Mouse (Mus musculus) frontal cortex, postnatal 25 days (tissue): ENCODE measurements around the gene 4933427I04Rik.

ENCODE experiments used
- DNase-seq, 2 experiments: peaks; one replicate each; pipeline ENCODE4 v3.0.0; 2022; ENCODE audit warnings: low spot score in 2 of 2

Gene 4933427I04Rik

GRCm38 (mm10) chr4:123859379-123859778 is at the start of gene 4933427I04Rik:
TSS of gene 4933427I04Rik (plus strand) at chr4:123859679.
- no peak for DNase-seq

- DNase-seq: no peak
These were observed 48.8 kb upstream of the 4933427I04Rik start for GRCm38 (mm10) chr4:123810475-123811295.

GRCm38 (mm10) chr4:123812525-123812924 is 47.0 kb upstream of the 4933427I04Rik start:
- no peak for DNase-seq

GRCm38 (mm10) chr4:123814030-123814501 is 45.4 kb upstream of the 4933427I04Rik start:
- no peak for DNase-seq

GRCm38 (mm10) chr4:123819093-123819610 is 40.3 kb upstream of the 4933427I04Rik start:
- no peak for DNase-seq

GRCm38 (mm10) chr4:123842126-123842525 is 17.4 kb upstream of the 4933427I04Rik start:
- no peak for DNase-seq

- DNase-seq: no peak
These were observed 2.6 kb upstream of the 4933427I04Rik start for GRCm38 (mm10) chr4:123856888-123857287.

GRCm38 (mm10) chr4:123858090-123858489 is 1.4 kb upstream of the 4933427I04Rik start:
- no peak for DNase-seq

GRCm38 (mm10) chr4:123859803-123860202 is 324 bp downstream of the 4933427I04Rik start:
- DNase-seq: no peak

- DNase-seq: no peak
These were observed 1.1 kb downstream of the 4933427I04Rik start for GRCm38 (mm10) chr4:123860621-123861020.

GRCm38 (mm10) chr4:123893726-123894125 is 34.2 kb downstream of the 4933427I04Rik start:
- no peak for DNase-seq

- no peak for DNase-seq
These were observed 34.8 kb downstream of the 4933427I04Rik start for GRCm38 (mm10) chr4:123894295-123894694.

GRCm38 (mm10) chr4:123898696-123899095 is 39.2 kb downstream of the 4933427I04Rik start:
- DNase-seq: peak in 1 of 2 experiments; percentile 23

GRCm38 (mm10) chr4:123903432-123903831 is 44.0 kb downstream of the 4933427I04Rik start:
- no peak for DNase-seq

- peak; percentile 96 to 99 for DNase-seq
These were observed 45.0 kb downstream of the 4933427I04Rik start, which contains the start of gene Mycbp for GRCm38 (mm10) chr4:123904333-123905125. TSS of gene Mycbp (plus strand) at chr4:123904832.

GRCm38 (mm10) chr4:123905126-123905668 is 45.7 kb downstream of the 4933427I04Rik start:
- no peak for DNase-seq

GRCm38 (mm10) chr4:123911503-123911902 is 52.0 kb downstream of the 4933427I04Rik start:
- no peak for DNase-seq

- DNase-seq: no peak
These were observed 53.0 kb downstream of the 4933427I04Rik start for GRCm38 (mm10) chr4:123912431-123912830.
